Mouse (Mus musculus) myocyte (in vitro differentiated cells): ENCODE results near the gene Ovol2. TPM values are rescaled to one million over a fixed set of nuclear protein-coding genes. Genes with fewer than 3 reads are reported as not detected.
"Not testable (repeated sequence)": the region's sequence is repeated elsewhere in the genome, so short reads cannot be mapped to it uniquely, and the experiment has no call there.

Source experiments
- H3K27me3 ChIP-seq: one replicate; pipeline ENCODE4 v1.6.1; 2011; ENCODE audit not compliant: control insufficient read depth, insufficient read depth, insufficient read length
- H3K36me3 ChIP-seq: one replicate; pipeline ENCODE4 v1.6.1; 2011; ENCODE audit not compliant: control insufficient read depth, insufficient read depth
- H3K4me2 ChIP-seq: one replicate; pipeline ENCODE4 v1.6.1; 2011; ENCODE audit warnings: low read depth, control low read depth
- H3K4me3 ChIP-seq: one replicate; pipeline ENCODE4 v1.5.1; 2011; ENCODE audit warnings: mild to moderate bottlenecking, control low read depth, moderate library complexity
- H3K79me2 ChIP-seq: one replicate; pipeline ENCODE4 v1.6.1; 2011; ENCODE audit not compliant: control insufficient read depth, insufficient read depth
- H3ac ChIP-seq: one replicate; pipeline ENCODE4 v1.6.1; 2011; ENCODE audit not compliant: control insufficient read depth, insufficient read length
- CEBPB ChIP-seq: IDR thresholded peaks from 2 replicates; pipeline ENCODE4 v1.6.1; 2011; ENCODE audit warnings: mild to moderate bottlenecking, moderate library complexity; ENCODE audit not compliant: poor library complexity, insufficient read depth, severe bottlenecking
- E2F4 ChIP-seq: IDR thresholded peaks from one replicate; pipeline ENCODE4 v1.6.1; 2011; ENCODE audit warnings: mild to moderate bottlenecking, control low read depth, moderate library complexity; ENCODE audit not compliant: insufficient read depth
- MAX ChIP-seq: IDR thresholded peaks from one replicate; pipeline ENCODE4 v1.6.1; 2011; ENCODE audit warnings: low read depth, mild to moderate bottlenecking, control low read depth
- MYOD1 ChIP-seq, 3 experiments: IDR thresholded peaks; one replicate each; pipeline ENCODE4 v1.6.1; 2011; ENCODE audit warnings: control low read depth in 2 of 3, low read depth in 2 of 3, mild to moderate bottlenecking in 2 of 3, moderate library complexity in 1 of 3; ENCODE audit not compliant: insufficient read length in 2 of 3, control insufficient read depth in 1 of 3
- MYOG ChIP-seq, 3 experiments: IDR thresholded peaks; one replicate each; pipeline ENCODE4 v1.6.1; 2011; ENCODE audit warnings: control low read depth in 2 of 3, low read depth in 2 of 3, mild to moderate bottlenecking in 2 of 3; ENCODE audit not compliant: insufficient read length in 2 of 3, control insufficient read depth in 1 of 3, insufficient read depth in 1 of 3
- POLR2A ChIP-seq: IDR thresholded peaks from one replicate; pipeline ENCODE4 v1.6.1; 2011; ENCODE audit warnings: low read depth, mild to moderate bottlenecking, control low read depth, moderate library complexity; ENCODE audit not compliant: insufficient read length
- POLR2AphosphoS2 ChIP-seq: IDR thresholded peaks from one replicate; pipeline ENCODE4 v1.6.1; 2011; ENCODE audit warnings: low read depth, control low read depth; ENCODE audit not compliant: insufficient read length
- REST ChIP-seq: IDR thresholded peaks from one replicate; pipeline ENCODE4 v1.6.1; 2011; ENCODE audit warnings: mild to moderate bottlenecking, control low read depth, moderate library complexity; ENCODE audit not compliant: insufficient read depth, insufficient read length
- SRF ChIP-seq: IDR thresholded peaks from one replicate; pipeline ENCODE4 v1.6.1; 2011; ENCODE audit warnings: low read depth; ENCODE audit not compliant: control insufficient read depth, insufficient read length
- TCF12 ChIP-seq: IDR thresholded peaks from one replicate; pipeline ENCODE4 v1.6.1; 2011; ENCODE audit warnings: mild to moderate bottlenecking, control low read depth; ENCODE audit not compliant: poor library complexity, insufficient read depth, severe bottlenecking
- TCF3 ChIP-seq: IDR thresholded peaks from one replicate; pipeline ENCODE4 v1.6.1; 2011; ENCODE audit warnings: low read depth, control low read depth; ENCODE audit not compliant: insufficient read length
- USF1 ChIP-seq: IDR thresholded peaks from one replicate; pipeline ENCODE4 v1.6.1; 2011; ENCODE audit warnings: low read depth, mild to moderate bottlenecking, control low read depth, moderate library complexity
- polyA plus RNA-seq: library from polyadenylated mRNA; unstranded; fragments of >200 nt; fragmentation: generic; extraction: Trizol; gene quantifications from one replicate; pipeline ENCODE4 v1.2.1, GENCODE M21; 2012; ENCODE audit warnings: missing spikeins

Ovol2 gene
- polyA plus RNA-seq, 1 experiment, result not detected

- Histone ChIP-seq H3ac (no peak overlapping the region), H3K4me3 (no peak overlapping the region), H3K4me2 (no peak overlapping the region), H3K36me3 (no peaks in the 10 kb centered on the region), H3K79me2 (no peaks in the 10 kb centered on the region), H3K27me3 (peaks cover 21% of the 10 kb centered on the region)
- TF ChIP-seq E2F4 (no peak), USF1 (no peak), MYOG (IDR thresholded peaks at IDR 0.05; ENCODE audit: control insufficient read depth in 1 of 3, insufficient read depth in 1 of 3, insufficient read length in 2 of 3, low read depth in 2 of 3) (no peak), TCF3 (no peak), REST (no peak), MYOD1 (IDR thresholded peaks at IDR 0.05; ENCODE audit: control insufficient read depth in 1 of 3, insufficient read length in 2 of 3, low read depth in 2 of 3) (no peak), POLR2AphosphoS2 (no peak), TCF12 (no peak), SRF (no peak), POLR2A (no peak), MAX (no peak), CEBPB (no peak)
Measured at GRCm38 (mm10) chr2:144348525-144348924, 16.6 kb upstream of the Ovol2 start.

DNA sequence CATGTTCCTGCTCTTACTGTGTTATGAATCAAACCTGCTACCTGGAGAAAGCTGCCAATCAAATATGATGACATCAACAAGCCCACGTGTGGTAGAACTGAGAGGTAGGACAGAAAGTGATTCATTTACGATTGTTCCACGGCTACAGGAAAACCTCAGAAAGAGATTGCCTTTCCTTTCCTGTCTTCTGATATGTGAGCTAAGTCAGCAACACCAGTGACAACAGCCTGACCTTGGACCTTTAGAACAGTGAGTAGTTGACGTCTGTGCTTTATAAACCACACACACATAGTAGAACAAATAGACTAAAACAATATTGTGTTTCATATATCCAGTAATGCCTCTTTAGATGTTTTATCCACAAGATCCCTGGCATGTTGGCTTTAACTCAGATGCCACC, 11.2 kb upstream of the Ovol2 start:
- TF ChIP-seq REST (no peak), E2F4 (no peak), MYOD1 (IDR thresholded peaks at IDR 0.05; ENCODE audit: control insufficient read depth in 1 of 3, insufficient read length in 2 of 3, low read depth in 2 of 3) (no peak), TCF12 (no peak), POLR2A (no peak), MAX (no peak), POLR2AphosphoS2 (no peak), SRF (no peak), MYOG (IDR thresholded peaks at IDR 0.05; ENCODE audit: control insufficient read depth in 1 of 3, insufficient read depth in 1 of 3, insufficient read length in 2 of 3, low read depth in 2 of 3) (no peak), TCF3 (no peak), USF1 (no peak), CEBPB (no peak)
- no peak overlapping the region for H3ac ChIP-seq
- H3K27me3 ChIP-seq, result peaks cover 21% of the 10 kb centered on the region
- H3K4me2 ChIP-seq, result no peak overlapping the region
- no peaks in the 10 kb centered on the region for H3K79me2 ChIP-seq
- H3K36me3 ChIP-seq, result no peaks in the 10 kb centered on the region
- H3K4me3 ChIP-seq, result no peak overlapping the region

DNA sequence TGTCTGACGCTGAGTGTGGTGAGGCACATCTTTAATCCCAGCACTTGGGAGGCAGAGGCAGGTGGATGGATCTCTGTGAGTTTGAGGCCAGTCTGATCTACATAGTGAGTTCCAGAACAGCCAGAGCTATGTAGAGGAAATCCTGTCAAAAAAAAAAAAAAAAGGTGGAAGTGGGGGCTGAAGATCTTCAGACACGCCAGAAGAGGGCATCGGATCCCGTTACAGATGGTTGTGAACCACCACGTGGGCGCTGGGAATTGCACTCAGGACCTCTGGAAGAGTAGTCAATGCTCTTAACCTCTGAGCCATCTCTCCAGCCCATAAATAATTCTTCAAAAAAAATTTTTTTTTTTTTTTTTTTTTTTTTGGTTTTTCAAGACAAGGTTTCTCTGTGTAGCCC, 6.2 kb upstream of the Ovol2 start:
- not testable (repeated sequence) for H3K36me3 ChIP-seq, H3K4me2 ChIP-seq, H3K79me2 ChIP-seq, H3ac ChIP-seq, H3K4me3 ChIP-seq
- peaks cover 18% of the 10 kb centered on the region for H3K27me3 ChIP-seq

- TF ChIP-seq USF1 (no peak), MYOG (IDR thresholded peaks at IDR 0.05; ENCODE audit: control insufficient read depth in 1 of 3, insufficient read depth in 1 of 3, insufficient read length in 2 of 3, low read depth in 2 of 3) (no peak), E2F4 (no peak), TCF3 (no peak), SRF (no peak), MYOD1 (IDR thresholded peaks at IDR 0.05; ENCODE audit: control insufficient read depth in 1 of 3, insufficient read length in 2 of 3, low read depth in 2 of 3) (no peak), POLR2A (no peak), CEBPB (no peak), REST (no peak), MAX (no peak), POLR2AphosphoS2 (no peak), TCF12 (no peak)
- Histone ChIP-seq H3K4me3 (no peak overlapping the region), H3K4me2 (no peak overlapping the region), H3K79me2 (no peaks in the 10 kb centered on the region), H3ac (no peak overlapping the region), H3K36me3 (no peaks in the 10 kb centered on the region), H3K27me3 (peaks cover 19% of the 10 kb centered on the region)
Measured at GRCm38 (mm10) chr2:144337701-144338100, 5.8 kb upstream of the Ovol2 start.

DNA sequence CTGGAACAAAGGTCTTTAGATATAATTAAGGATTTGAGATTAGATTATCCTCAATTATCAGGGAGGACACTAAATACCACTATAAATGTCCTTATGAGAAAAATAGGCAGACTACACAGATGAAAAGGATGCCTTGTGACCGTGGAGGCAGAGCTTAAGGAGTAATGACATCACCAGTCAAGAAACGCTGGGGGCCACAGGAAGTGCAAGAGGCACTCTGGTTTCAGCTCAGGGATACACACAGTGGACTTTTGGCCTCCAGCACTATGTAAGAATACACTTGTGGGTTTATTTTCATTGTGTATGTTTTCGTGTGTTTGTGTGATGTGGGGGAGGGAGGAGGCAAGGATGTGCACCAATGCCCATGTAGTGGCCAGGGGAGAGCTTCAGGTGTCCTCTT, 5.3 kb upstream of the Ovol2 start:
- no peak overlapping the region for H3K4me3 ChIP-seq
- TF ChIP-seq TCF3, result no peak
- TF ChIP-seq MAX, result no peak
- no peak for TF ChIP-seq POLR2AphosphoS2
- TF ChIP-seq CEBPB, result no peak
- TF ChIP-seq POLR2A, result no peak
- TF ChIP-seq USF1, result no peak
- TF ChIP-seq MYOG (IDR thresholded peaks at IDR 0.05; ENCODE audit: control insufficient read depth in 1 of 3, insufficient read depth in 1 of 3, insufficient read length in 2 of 3, low read depth in 2 of 3), result no peak
- no peak for TF ChIP-seq REST
- no peak for TF ChIP-seq TCF12
- no peak for TF ChIP-seq E2F4
- H3K36me3 ChIP-seq, result no peaks in the 10 kb centered on the region
- peaks cover 22% of the 10 kb centered on the region for H3K27me3 ChIP-seq
- H3K79me2 ChIP-seq, result no peaks in the 10 kb centered on the region
- no peak overlapping the region for H3ac ChIP-seq
- H3K4me2 ChIP-seq, result no peak overlapping the region
